Mouse (Mus musculus): ENCODE data around the gene Fam166b.

The Fam166b gene

DNA sequence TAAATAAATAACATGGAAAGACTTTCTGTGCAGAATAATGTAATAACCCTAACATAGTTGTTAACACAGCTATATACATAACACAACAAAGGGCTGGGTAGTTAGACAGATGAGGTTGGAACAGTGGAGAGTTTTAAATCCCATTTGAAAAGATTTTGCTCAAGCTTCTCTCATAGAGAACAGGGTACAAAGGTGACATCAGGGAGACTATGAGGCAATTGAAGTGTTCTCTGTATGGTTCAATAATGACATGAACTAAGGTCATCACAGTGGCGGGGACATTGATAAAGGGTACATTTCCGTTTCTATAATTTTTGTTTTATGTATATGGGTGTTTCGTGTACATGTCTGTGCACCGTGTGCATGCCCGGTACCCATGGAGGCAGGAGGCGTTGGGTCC lies 49.3 kb downstream of the Fam166b start:
- no peak for DNase-seq (ENCODE audit: low spot score)

Data from retina, embryonic 14.5 days (tissue).